Mouse (Mus musculus): Measurements from ENCODE around the gene Me3.

Me3 gene

DNA sequence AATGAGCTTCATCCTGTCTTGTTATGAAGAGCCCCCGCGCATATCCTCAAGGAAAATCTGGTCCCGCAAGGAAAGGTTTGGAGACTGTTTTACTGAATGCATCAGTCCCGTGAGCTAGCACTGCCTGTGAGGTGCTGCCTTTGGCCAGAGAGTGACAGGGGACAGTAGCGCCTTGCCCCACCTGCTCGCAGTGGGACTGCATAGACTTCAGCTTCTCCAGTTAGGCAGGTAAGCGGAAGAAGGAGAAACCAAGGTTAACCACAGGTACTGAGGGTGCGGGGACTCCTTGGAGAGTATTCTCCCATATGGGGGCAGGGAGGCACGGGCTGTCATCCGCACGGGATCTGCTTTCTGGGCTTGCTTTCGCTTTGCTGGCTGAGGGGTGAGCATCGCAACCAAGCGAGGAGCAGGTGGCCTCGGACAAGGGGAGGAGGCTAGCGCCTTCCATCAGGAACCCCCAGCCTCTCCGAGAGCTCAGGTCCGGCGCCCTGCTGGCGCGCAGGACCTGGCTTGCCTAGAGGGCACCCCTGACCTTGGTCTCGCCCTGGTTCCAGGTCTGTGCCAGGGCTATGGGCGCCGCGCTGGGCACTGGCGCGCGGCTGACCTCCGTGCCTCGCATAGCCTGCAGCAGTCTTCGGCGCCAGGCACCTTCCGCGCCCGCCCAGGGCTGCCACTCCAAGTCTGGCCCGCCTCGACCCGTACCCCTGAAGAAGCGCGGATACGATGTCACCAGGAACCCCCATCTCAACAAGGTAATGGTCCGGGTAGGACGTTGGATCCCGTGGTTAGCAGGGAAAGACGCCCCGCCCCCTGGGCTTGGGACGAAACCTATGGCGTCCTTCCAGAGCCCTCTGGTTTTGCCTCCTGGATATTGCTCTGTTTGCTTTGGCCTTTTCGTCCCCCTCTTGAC, at the start of gene Me3:
TSS of gene Me3 (plus strand) at position 51 of the 910 bp plus-strand sequence.
- DNase-seq = no peak

DNA sequence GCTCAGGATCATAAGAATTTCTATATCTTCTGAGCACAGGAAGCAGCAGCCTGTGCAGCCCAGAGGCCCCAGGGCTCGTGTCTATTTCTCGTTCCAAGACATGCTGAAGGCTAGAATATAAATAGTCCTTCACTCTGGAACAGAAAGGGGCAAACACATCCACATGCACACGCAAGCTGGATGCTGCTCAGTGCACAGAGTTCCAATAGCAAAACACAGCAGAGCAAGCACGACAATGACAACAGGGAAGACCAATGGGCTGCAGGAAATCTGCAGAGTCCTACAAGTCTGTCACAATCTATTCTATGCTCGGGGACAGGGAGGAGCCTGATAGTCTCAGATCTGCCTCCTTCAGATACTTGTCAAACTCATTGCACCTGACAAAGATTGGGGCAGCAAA, 42.2 kb upstream of the Me3 start:
- DNase-seq = no peak

DNA sequence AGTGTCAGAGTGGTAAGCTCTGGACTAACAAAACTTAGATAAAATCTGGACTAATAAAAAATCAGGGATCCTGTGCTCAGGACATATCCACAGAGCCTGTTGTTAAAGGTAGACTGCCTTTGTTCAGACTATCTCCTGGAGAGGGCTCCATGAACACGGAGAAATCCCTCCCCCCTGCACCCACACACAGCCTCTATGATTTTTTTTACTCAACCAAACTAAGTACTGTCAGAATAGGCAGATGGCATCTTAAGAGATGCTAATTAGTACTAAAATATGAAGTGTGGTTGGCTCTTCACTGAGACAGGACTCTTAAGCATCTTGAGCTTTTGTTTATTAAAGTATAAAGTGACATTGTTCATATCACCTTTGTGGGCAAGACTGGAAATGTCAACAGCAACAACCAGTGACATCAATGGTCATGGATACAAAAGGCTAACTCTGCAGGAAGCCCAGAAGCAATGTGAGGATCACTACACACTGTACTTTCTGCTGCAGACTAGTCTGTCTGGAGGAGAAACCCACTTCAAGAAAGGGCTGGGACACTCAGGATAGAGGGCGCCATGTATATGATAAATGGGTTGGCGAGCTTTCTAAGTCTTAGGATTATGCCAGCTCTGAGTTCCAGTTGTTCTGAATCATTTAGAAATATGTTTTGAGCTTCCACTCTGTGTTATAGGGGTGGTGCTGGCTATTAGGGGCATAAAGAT, 41.5 kb upstream of the Me3 start:
- no peak for DNase-seq

DNA sequence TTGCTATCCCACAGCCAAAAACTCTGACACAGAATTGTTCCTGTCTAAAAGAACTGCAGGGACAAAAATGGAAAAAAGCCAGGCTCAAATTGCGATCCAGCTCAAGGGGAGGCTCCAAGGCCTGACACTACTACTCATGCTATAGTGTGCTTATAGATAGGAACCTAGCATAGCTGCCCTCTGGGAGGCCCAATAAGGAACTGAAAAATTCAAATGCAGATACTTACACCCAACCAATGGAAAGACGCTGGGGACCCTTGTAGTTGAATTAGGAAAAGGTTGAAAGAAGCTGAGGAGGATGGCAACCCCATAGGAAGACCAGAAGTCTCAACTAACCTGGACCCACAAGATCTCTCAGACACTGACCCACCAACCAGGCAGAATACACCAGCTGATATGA, 36.4 kb upstream of the Me3 start:
- no peak for DNase-seq

DNA sequence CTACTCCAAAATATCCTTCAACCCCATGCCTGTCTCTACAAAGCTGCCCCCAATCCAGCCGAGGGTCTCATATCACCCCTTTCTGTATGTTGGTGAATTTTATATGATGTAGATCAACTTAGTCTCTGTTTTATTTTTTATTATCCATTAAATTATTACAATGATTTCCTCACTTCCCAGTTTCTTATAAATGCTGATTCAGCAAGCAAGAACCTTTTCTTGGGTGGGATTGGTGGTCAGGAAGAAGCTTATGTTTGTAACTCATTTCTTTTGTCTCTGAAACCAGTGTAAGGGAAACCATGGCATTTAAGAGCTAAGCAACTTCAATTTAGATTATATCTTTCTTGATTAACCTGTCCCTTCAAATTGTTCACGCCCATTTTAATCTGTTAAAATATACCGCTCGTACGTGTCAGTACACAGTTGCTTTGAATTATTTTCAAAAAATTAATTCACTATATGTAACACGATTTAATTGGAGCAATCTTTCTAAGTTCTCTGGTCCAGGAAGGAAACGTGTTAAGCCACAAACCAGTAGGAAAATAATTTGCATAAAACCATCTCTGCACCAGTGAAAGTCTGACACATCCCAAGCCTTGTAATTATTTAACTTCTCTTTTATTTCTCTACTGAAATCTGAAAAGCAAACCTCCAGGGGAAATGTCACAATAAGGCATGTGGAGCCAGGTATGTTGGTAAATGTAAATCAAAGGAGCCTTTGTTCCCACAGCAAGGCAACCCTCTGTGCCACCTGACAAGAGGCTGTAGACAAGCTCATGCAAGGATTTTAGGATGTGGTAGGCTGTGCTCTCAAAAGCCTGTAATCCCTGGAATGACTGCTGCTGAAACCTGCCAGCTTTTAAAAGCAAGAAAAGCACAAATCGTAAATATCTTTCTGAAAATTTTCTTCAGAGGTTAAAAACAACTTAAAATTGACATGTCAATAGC, 26.3 kb upstream of the Me3 start:
- DNase-seq = no peak

DNA sequence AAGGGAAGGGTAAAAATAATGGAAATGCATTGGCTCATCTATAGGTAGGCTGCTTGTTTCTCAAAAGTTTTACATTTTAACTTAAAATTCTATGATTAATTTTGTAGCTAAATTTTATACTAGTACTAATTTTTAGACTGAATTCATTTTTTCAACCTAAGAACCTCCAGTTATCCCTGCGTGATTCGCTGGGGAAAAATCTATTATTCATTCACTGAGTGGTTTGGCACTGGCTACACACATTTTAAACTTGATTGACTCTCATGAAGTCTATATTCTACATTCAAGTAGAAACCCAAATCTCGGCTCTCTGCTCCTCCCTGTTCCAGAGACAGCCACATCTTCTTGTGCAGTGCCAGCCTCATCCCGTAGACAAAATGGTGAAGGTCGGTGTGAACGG, 24.9 kb upstream of the Me3 start:
- DNase-seq = no peak

DNA sequence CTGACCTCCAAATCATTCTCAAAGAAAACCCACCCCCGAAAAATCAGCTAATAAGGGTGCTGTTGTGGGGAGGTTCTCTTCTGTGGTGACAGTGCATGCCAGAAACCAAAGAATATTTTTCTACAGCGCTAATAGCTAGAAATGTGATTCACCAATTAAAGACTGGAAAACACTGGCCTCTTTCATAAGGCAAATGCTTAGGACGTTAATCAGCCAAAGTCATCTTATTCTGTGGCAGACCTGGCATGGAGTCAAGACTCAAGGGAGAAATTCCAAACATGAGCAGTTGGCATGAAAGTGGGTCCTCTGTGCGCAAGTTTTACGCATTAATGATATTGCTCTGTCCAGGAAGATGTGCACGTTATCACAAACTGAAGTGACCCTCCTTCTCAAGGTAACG, 21.0 kb upstream of the Me3 start:
- DNase-seq = no peak

DNA sequence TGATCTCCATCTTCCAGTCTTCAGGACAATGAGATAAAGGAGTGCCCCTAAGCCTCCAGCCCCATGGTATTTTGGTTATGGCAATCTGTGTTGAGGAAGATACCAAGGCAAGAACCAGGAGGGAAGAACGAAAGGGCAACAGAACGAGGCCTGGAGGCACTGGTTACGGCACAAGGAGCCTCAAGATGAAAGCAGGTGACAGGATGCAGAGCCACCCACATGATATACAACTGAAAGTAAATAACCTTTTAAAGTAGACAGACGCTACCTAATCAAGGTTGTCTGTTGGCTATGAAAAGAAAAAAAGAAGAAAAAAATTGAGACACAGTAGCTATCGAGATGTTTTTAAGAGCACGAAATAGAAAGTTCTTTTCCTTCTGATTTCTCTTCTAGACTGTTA, 16.0 kb upstream of the Me3 start:
- DNase-seq = no peak

DNA sequence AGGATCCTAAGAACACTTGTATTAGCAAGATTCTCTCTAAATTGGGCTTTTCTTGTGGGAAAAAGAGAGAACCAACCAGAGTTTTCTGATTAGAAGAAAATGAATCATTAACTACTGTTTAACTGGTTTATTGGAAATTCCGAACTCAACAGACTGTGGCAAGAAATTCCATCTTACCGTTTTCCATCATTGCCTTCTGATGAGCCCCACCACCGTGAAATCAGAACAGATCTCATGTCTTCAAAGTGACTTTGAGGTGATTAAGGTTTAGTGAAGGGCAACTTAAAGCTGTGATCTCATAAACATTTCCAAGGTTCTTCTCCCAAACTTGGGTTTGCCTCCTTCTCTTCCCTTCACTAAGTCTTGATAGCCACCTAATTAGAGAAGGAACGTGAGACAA, 8.9 kb upstream of the Me3 start:
- no peak for DNase-seq

DNA sequence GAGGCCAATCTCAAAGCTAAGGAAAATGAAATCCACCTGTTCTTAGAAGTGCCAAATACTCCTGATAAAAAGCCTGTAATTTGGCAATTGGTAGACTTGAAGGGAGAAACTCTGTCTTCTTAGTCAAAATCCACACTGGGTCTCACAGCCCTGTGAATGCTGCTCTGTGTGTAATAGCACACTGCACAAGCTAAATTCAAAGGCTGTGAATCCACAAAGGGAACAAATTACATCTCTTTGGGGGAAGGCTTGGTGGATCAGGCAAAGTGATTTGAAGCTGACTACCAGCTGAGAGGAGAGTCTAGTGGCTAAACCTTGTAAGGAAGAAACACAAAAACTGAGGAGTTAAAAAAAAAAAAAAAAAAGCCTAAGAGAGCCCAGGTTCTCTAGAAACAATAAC, 4.8 kb upstream of the Me3 start:
- DNase-seq = no peak

DNA sequence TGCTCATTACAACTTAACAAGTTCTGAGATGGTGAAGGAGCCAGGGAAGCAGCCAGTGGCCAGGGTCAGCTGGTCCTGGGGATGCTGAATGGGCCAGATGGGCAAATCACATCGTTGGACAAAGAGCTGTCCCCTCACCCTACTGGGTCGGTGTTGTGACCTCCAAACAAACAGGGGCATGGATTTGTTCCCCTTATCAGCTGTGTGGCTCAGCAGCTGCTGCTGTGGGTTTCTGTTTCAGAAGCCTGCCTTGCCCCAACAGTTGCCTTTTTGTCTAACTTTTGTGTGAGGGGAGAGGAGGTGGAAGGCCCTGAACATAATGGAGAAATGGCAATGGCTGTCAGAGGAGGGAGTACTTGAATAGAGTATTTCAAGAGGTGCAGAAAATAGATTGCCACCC, 4.2 kb upstream of the Me3 start:
- DNase-seq = no peak

DNA sequence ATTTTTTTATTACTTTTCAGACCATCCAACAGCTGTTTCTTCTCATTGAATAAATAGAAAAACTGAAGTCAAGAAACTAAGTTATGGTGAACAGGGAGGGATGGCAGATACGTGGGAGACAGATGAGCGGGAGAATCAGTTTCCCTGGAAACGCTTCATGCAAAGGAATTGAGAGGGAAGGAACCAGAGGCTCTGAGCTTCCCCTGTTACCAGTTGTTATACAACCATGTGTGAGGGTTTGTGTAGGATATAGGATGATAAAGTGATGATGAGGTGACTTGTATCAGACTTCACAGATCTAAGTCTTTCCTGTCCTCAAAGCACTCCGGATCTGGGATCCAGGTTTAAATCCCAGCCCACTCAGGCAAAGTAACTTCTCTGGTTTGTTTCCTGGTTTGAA, 3.2 kb upstream of the Me3 start:
- DNase-seq = no peak

DNA sequence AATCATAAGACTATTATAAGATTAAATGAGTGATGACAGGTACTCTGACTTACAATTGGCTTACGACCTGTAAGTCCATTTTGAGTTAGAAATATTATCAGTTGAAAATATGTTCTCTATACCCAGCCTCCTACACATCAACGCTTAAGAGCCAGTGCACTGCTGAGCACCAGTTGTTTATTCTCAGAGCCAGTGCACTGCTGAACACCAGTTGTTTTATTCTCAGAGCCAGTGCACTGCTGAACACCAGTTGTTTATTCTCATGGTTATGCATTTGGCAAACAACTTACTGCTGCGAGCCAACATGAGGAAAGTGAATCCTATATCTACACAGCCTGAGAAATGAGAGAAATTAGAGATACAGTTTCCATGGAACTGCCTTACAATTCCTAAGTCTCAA, 2.3 kb upstream of the Me3 start:
- DNase-seq = no peak

DNA sequence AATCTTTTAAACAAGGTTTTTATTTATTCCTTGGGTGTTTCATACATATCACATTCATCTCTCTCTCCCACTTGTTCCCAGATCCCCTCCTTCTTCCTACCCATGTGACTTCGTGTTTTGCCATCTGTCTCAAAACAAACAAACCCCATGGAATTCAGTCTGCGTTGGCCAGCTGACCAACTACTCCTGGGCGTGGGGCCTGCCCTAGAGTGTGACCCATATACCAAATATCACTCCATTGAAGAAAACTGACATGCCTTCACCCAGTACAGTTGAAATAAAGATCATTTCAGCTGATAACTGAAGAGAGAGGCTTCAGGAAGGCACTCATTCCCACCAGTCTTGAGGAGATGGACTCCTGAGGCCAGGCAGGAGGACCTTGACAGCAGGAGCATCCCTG, 1.4 kb upstream of the Me3 start:
- DNase-seq = no peak

DNA sequence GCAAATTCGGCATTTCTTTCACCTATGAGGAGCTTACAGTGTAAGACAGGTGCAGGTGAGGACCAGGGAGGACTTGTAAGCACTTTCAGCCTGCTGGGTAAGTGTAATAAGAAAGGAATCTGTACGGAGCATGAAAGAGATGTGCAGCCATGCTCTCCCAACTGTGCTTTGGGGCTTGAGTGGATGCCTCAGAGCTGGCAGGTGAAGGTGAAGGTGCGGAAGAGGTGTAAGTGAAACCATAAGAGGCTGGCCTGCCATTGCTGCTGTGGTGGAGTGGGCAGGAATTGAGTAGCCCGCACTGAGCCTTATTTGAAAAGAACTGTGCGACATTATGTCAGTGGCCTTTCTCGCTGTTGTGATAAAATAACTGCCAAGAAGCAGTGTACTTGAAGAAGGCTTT, 8.3 kb downstream of the Me3 start:
- DNase-seq = no peak

DNA sequence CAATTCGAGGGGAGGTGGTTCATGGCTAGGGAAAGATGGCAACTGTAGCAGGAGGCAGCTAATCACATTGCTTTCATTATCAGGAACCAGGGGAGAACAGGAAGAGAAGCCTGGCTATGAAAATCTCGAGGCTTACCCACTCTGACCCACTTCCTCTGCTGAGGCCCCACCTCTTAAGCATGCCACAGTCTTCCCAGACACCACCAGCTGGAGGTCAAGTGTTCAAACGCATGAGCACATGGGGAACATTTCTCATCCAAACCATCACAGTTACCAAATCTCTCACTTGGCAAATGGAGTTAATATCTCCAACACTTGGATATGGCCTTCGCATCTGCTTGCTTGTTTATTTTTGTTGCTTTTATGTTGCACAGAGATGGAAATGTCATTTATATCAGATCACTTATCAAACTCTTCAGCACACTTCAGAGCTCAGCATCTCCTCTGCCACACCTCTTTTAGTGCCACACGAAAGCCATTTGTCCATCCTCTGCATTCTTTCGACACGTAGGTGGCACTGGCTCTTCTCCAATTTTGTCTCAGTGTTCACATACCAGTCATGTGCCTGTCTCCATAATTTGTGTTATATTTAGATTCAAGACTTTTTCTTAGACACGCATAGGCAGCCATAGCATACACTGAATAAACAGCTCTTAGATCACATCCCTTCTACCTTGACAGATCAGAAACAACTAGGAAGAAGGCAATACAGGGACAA, 8.9 kb downstream of the Me3 start:
- no peak for DNase-seq

DNA sequence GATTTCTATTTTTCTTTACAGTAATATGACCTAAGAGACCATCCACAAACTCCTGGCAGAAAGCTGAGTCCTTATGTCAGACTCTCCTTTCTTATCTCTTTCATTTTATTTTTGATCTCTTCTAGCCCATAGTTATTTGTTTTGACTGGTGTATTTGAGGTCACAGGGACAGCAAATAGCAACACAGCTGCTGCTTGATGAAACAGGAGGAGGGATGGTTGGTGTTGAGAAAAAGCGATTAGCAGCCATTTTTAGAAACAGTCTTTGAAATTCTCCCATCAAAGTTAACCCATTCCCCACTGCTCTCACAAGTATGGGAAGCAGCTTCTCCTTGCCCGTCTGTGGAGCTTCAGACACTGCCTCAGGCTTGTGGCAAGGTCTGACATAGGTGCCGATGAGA, 12.8 kb downstream of the Me3 start:
- no peak for DNase-seq

DNA sequence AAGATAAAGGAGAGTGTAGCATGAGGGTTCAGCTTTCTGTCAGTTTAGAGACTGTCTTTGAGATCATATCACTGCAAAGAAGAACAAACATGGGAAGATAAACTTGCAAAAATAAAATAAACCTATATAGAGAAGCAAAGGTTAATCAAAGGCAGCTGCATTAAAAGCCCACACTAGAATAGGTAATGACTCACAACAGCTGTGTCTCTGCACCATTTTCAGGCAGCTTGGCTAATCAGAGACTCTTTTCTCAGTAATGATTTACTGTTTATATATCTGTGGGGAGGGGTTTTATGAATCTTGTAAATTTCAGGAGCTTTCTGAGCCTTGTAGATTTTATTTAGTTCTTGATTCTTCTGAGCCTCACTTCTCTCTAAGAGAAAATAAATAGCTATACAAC, 15.7 kb downstream of the Me3 start:
- DNase-seq = no peak

DNA sequence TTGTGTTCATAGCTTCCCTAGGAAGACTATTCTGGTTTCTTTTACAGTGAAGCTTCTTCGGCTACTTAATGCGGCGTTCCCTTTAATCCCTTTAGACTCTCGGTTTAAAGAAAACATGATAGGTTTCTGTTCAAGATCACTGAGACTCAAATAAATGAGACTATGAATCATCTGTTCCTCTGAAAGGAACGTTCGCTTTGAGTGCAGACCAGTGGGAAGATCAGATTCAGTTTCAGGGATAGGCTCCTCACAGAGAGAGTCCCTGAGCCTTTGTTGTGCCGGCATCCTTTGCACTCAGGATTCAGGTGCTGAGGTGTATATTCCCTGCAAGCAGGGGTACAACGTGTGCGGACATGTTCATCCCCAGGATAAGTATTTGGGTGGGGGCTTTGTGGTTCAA, 25.0 kb downstream of the Me3 start:
- DNase-seq = no peak

DNA sequence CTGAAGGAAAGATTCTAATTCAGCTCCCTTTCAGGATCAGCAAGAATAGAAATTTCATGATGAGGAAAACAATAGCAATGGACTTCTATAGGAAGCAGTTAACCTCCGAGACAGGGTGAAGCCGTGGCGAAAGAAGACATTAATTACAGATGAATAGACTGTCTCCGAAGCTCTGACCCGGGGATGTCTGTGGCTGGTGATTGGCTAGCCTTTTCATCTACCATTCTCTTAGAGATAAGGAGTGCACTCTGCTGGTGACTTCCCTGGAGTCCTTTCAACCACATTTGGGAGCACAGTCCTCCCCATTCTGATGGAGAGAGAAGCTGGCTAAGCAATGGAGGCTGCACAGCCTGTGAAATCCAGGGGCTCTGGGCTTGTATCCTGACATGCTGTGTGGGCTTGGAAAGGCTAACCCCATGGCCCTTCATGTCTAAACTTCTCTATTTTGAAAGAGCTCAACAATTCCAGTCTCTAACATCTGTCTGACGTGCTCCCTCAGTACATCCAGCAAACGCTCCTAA, 25.6 kb downstream of the Me3 start:
- DNase-seq = no peak

DNA sequence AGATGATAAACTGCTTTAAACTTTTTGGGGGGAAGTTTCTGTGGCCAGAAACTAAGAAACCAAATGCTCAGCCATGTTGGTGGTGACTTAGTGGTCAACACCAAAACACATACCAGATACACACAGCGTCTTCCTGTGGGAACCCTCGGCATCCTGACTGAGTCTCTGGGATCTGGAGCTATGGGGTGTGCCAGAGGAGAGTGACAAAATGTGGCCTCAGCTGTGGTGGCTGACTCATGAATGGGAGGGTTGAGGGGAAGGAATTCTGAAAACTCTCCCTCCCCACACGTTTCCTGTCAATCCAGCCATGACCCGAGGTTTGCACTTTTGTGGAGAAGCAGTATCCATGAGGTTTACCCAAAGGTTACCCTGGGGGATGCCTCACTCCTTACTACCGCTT, 32.0 kb downstream of the Me3 start:
- no peak for DNase-seq

DNA sequence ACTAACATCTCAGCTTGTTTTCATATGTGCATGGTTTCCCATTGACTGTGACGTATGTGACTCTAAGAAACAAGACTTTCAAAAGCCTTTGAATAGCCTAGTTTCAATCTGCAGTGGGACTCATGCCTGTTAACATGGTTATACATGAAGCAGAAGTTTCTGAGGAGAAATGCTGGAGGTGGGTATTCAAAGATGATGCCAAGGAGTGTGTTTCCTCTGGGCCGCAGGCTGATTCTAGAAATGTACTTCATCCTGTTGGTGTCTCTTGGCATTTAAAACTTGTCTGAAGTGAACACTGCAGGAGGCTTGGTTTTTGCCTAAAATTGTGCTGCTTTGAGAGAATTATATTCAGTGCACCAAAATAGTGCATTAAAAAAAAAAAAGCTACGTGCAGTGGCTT, 34.2 kb downstream of the Me3 start:
- no peak for DNase-seq
